Mouse (Mus musculus) embryonic facial prominence, embryonic 12.5 days (tissue): ENCODE measurements around the gene Phactr1. TPM values are rescaled to one million over a fixed set of nuclear protein-coding genes. Genes with fewer than 3 reads are reported as not detected.

Experiments
- ATAC-seq: fragments of 200-750 bp; cut with Nextera tagmentation; 2 replicates; pipeline ENCODE4 v1.8.0; 2017; ENCODE audit not compliant: insufficient number of reproducible peaks, insufficient read depth, low FRiP score, low TSS enrichment
- H3K27ac ChIP-seq: fragments of 300-500 bp; sonication (generic); 2 replicates; pipeline ENCODE4 v1.5.1; 2016; ENCODE audit warnings: mild to moderate bottlenecking
- H3K27me3 ChIP-seq: fragments of 300-500 bp; sonication (generic); 2 replicates; pipeline ENCODE4 v1.6.1; 2016; ENCODE audit warnings: mild to moderate bottlenecking, moderate library complexity
- H3K36me3 ChIP-seq: fragments of 300-500 bp; sonication (generic); 2 replicates; pipeline ENCODE4 v1.6.1; 2016; ENCODE audit warnings: mild to moderate bottlenecking
- H3K4me1 ChIP-seq: fragments of 300-500 bp; sonication (generic); 2 replicates; pipeline ENCODE4 v1.6.1; 2016
- H3K4me2 ChIP-seq: fragments of 300-500 bp; sonication (generic); replicated peaks from 2 replicates; pipeline ENCODE4 v1.6.1; 2016; ENCODE audit warnings: mild to moderate bottlenecking, moderate library complexity
- H3K4me3 ChIP-seq: fragments of 300-500 bp; sonication (generic); 2 replicates; pipeline ENCODE4 v1.5.1; 2016; ENCODE audit warnings: mild to moderate bottlenecking
- H3K9ac ChIP-seq: fragments of 300-500 bp; sonication (generic); 2 replicates; pipeline ENCODE4 v1.6.1; 2016; ENCODE audit warnings: mild to moderate bottlenecking, moderate library complexity
- H3K9me3 ChIP-seq: fragments of 300-500 bp; sonication (generic); 2 replicates; pipeline ENCODE4 v1.6.1; 2016; ENCODE audit warnings: mild to moderate bottlenecking, moderate library complexity
- WGBS: fragments of 180-500 bp; shearing (Covaris S2); methylation state at CpG from one replicate; pipeline ENCODE4 v1.1.7; 2016; 5-methylcytosine and 5-hydroxymethylcytosine counted together
- polyA plus RNA-seq: library from polyadenylated mRNA; unstranded; fragments of >200 nt; fragmentation: Nextera tagmentation; extraction: Ambion mirVana; gene quantifications from 2 replicates; pipeline ENCODE4 v1.2.1, GENCODE M21; 2016

Gene Phactr1
- polyA plus RNA-seq, 1 experiment from 2014 or later = 16.1 TPM

- WGBS = 74% methylated on average over 5 of the region's 5 CpGs
- no peak overlapping the region for H3K9ac ChIP-seq
- no peaks in the 10 kb centered on the region for H3K9me3 ChIP-seq
Measured at GRCm38 (mm10) chr13:42987931-42988579, 307.6 kb downstream of the Phactr1 start.

GRCm38 (mm10) chr13:42989481-42989880 is 309.1 kb downstream of the Phactr1 start:
- Histone ChIP-seq H3K4me3 (no peak overlapping the region), H3K36me3 (no peaks in the 10 kb centered on the region), H3K4me1 (no peaks in the 10 kb centered on the region), H3K9me3 (no peaks in the 10 kb centered on the region), H3K27ac (no peak overlapping the region), H3K4me2 (no peak overlapping the region), H3K9ac (no peak overlapping the region), H3K27me3 (no peaks in the 10 kb centered on the region)
- ATAC-seq = no peak
- 87% methylated on average over 5 of the region's 5 CpGs for WGBS

More at GRCm38 (mm10) chr13:42987931-42988579, 307.6 kb downstream of the Phactr1 start:
- H3K27ac ChIP-seq = no peak overlapping the region
- no peak overlapping the region for H3K4me3 ChIP-seq
- no peaks in the 10 kb centered on the region for H3K4me1 ChIP-seq
- H3K27me3 ChIP-seq = no peaks in the 10 kb centered on the region
- H3K4me2 ChIP-seq = no peak overlapping the region
- ATAC-seq = no peak
- no peaks in the 10 kb centered on the region for H3K36me3 ChIP-seq

GRCm38 (mm10) chr13:42990051-42990450 is 309.6 kb downstream of the Phactr1 start:
- WGBS = 80% methylated on average over 3 of the region's 3 CpGs
- ATAC-seq = no peak
- Histone ChIP-seq H3K9me3 (no peaks in the 10 kb centered on the region), H3K27ac (no peak overlapping the region), H3K9ac (no peak overlapping the region), H3K4me2 (no peak overlapping the region), H3K4me1 (no peaks in the 10 kb centered on the region), H3K27me3 (no peaks in the 10 kb centered on the region), H3K36me3 (no peaks in the 10 kb centered on the region), H3K4me3 (no peak overlapping the region)

GRCm38 (mm10) chr13:42990493-42991111 is 310.2 kb downstream of the Phactr1 start:
- no peak overlapping the region for H3K4me2 ChIP-seq
- no peaks in the 10 kb centered on the region for H3K36me3 ChIP-seq
- no peaks in the 10 kb centered on the region for H3K27me3 ChIP-seq
- WGBS = 71% methylated on average over 2 of the region's 2 CpGs
- no peak overlapping the region for H3K27ac ChIP-seq
- no peaks in the 10 kb centered on the region for H3K9me3 ChIP-seq
- H3K4me1 ChIP-seq = no peaks in the 10 kb centered on the region
- H3K9ac ChIP-seq = no peak overlapping the region
- no peak for ATAC-seq
- H3K4me3 ChIP-seq = no peak overlapping the region

DNA sequence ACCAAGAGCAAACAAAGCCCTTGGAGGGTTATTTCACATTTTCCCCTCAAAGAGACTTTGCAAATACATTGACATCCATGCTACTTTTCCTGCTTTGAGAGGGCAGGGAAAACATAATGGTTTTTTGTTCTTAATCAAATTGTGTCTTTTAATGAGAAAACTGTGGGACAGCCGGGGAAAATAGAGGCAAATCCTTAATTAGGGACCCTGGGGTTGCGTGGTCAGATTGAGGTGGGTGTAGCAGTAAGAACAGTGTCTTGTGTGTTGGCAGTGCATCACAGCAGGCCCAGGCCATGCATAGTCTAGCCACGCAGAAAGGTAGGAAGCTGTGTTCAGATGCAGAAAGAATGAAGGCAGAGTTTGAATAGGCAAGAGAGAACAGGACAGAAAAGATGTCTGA is 310.7 kb downstream of the Phactr1 start:
- Histone ChIP-seq H3K4me3 (no peak overlapping the region), H3K36me3 (no peaks in the 10 kb centered on the region), H3K27me3 (no peaks in the 10 kb centered on the region), H3K27ac (no peak overlapping the region), H3K4me2 (no peak overlapping the region), H3K4me1 (no peaks in the 10 kb centered on the region), H3K9ac (no peak overlapping the region), H3K9me3 (no peaks in the 10 kb centered on the region)
- no peak for ATAC-seq
- 69% methylated on average over 3 of the region's 3 CpGs for WGBS

- 46% methylated on average over 4 of the region's 4 CpGs for WGBS
- Histone ChIP-seq H3K36me3 (no peaks in the 10 kb centered on the region), H3K27me3 (no peaks in the 10 kb centered on the region), H3K9me3 (no peaks in the 10 kb centered on the region), H3K27ac (no peak overlapping the region), H3K4me2 (no peak overlapping the region), H3K4me3 (no peak overlapping the region), H3K9ac (no peak overlapping the region), H3K4me1 (no peaks in the 10 kb centered on the region)
- ATAC-seq = no peak
Measured at GRCm38 (mm10) chr13:42992306-42992705, 311.9 kb downstream of the Phactr1 start.

DNA sequence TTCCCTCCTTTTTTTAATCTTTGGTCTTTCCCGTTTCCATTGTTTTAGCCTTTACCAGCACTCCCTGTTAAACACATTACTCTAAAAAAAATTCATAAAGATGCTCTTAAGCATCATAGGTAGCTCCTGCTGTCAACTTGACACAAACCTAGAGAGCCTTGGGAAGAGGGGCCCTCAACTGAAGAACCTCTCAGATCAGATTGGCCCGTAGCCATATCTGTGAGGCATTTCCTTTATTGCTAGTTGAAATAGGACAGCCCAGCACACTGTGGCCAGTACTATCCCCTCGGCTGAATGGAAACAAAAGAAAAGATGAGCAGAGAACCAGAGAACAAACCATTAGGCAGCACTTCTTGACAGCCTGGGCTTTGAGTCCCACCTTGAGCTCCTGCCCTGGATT is 313.9 kb downstream of the Phactr1 start:
- Histone ChIP-seq H3K9me3 (no peaks in the 10 kb centered on the region), H3K27me3 (no peaks in the 10 kb centered on the region), H3K4me1 (no peaks in the 10 kb centered on the region), H3K4me2 (no peak overlapping the region), H3K9ac (no peak overlapping the region), H3K4me3 (no peak overlapping the region), H3K36me3 (no peaks in the 10 kb centered on the region), H3K27ac (no peak overlapping the region)
- WGBS = 91% methylated on average over 3 of the region's 3 CpGs
- no peak for ATAC-seq

DNA sequence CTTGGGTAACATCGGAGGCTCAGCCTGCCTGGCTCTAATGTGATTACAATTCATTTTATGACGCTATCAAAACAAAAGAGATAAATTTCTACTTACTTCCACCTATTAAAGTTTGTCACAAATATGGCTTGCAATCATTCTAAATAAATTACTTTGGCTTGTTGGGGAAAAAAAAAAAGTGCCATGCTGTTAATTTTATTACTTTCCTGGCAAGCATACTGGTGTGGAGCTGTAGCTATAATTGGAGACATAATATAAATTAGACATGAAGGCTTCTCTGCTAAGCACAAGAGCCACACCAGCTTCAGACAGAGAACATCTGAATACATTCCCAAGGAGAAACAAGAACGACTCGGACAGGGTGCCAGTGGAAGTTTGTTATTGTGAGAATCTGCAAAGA is 315.8 kb downstream of the Phactr1 start:
- Histone ChIP-seq H3K9me3 (no peaks in the 10 kb centered on the region), H3K4me1 (no peaks in the 10 kb centered on the region), H3K4me3 (no peak overlapping the region), H3K9ac (no peak overlapping the region), H3K27ac (no peak overlapping the region), H3K36me3 (no peaks in the 10 kb centered on the region), H3K4me2 (no peak overlapping the region), H3K27me3 (no peaks in the 10 kb centered on the region)
- 73% methylated on average over 4 of the region's 4 CpGs for WGBS
- ATAC-seq = no peak

- no peak overlapping the region for H3K9ac ChIP-seq
- H3K27me3 ChIP-seq = no peaks in the 10 kb centered on the region
- H3K4me1 ChIP-seq = no peaks in the 10 kb centered on the region
- H3K9me3 ChIP-seq = no peaks in the 10 kb centered on the region
- 72% methylated on average over 3 of the region's 3 CpGs for WGBS
- H3K27ac ChIP-seq = no peak overlapping the region
- no peaks in the 10 kb centered on the region for H3K36me3 ChIP-seq
- no peak overlapping the region for H3K4me3 ChIP-seq
- ATAC-seq = no peak
- no peak overlapping the region for H3K4me2 ChIP-seq
Measured at GRCm38 (mm10) chr13:42999287-42999686, 318.9 kb downstream of the Phactr1 start.

DNA sequence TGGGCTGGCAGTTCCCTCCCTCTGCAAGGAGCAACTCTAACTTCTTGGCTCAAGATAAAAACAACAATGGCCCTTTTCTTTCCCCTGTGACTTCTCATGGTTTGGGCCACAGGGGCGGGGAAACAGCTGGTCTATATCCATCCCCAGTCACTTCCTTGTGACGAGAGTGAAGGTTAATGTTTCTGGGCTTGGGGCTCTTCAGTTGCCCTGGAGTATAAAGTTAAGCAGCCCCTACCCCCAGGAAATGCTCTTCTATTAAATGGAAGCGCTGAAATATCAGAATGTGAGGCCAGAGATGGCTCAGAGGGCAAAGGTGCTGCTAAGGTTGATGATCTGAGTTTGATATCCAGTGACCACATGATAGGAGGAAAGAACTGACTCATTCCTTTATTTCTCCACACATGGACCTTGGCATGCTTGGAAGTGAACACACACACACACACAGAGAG is 324.7 kb downstream of the Phactr1 start:
- ATAC-seq = no peak
- H3K9me3 ChIP-seq = no peaks in the 10 kb centered on the region

DNA sequence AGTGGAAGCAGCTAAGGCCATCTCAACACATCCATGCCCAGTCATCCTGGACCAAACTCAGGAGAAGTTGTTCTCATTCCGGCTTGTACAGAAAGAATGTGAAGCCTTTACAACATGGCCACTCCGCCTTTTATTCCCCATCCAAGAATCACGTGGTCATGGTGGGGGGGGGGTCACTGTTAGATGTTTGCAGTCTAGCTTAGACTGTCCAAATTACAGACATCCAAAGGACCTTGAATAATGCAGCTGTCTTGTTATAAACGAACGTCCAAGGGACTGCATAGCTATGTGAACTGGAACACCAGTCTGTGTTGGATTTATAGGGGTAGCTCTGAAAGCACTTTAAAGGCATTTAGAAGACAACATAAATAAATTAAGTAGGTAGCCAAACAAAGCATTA is 328.0 kb downstream of the Phactr1 start:
- H3K4me3 ChIP-seq = no peak overlapping the region
- 79% methylated on average over 5 of the region's 5 CpGs for WGBS
- ATAC-seq = no peak

More for the DNA sequence above, 324.7 kb downstream of the Phactr1 start:
- no peaks in the 10 kb centered on the region for H3K36me3 ChIP-seq
- peaks cover 7% of the 10 kb centered on the region; the same call in 1 of the 2 replicates for H3K4me1 ChIP-seq
- no peaks in the 10 kb centered on the region for H3K27me3 ChIP-seq
- 11% methylated on average over 3 of the region's 3 CpGs for WGBS
- no peak overlapping the region for H3K27ac ChIP-seq
- 0 out of 2 replicates have a peak overlapping the region, but pooled peaks have one; percentile 7 for H3K4me2 ChIP-seq
- no peak overlapping the region for H3K9ac ChIP-seq
- no peak overlapping the region for H3K4me3 ChIP-seq

DNA sequence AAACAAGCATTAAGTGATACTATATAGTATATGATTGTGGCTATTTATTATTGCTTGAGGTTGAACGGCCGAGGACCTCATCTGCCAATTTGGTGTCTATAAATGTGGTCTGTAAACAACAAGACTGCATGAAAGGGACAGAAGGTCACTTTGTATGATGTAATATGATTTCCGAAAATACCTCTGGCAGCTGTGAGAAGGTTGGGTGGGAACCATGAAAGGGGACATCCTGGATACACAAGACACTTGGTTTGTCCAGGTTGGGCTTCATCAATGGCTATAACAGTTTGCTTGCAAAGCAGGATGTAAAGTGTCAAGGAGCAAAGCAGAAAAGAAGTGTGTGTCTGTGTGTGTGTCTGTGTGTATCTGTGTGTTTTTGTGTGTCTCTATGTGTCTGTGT is 329.2 kb downstream of the Phactr1 start:
- H3K27ac ChIP-seq = no peak overlapping the region
- H3K4me3 ChIP-seq = no peak overlapping the region
- ATAC-seq = no peak
- WGBS = 91% methylated on average over 3 of the region's 3 CpGs
- H3K36me3 ChIP-seq = no peaks in the 10 kb centered on the region
- H3K4me1 ChIP-seq = peaks cover 7% of the 10 kb centered on the region; the same call in 1 of the 2 replicates
- no peaks in the 10 kb centered on the region for H3K9me3 ChIP-seq
- no peak overlapping the region for H3K4me2 ChIP-seq
- H3K27me3 ChIP-seq = no peaks in the 10 kb centered on the region
- no peak overlapping the region for H3K9ac ChIP-seq

More for the DNA sequence above, 328.0 kb downstream of the Phactr1 start:
- no peak overlapping the region for H3K9ac ChIP-seq
- peaks cover 7% of the 10 kb centered on the region; the same call in 1 of the 2 replicates for H3K4me1 ChIP-seq
- no peaks in the 10 kb centered on the region for H3K9me3 ChIP-seq
- H3K27me3 ChIP-seq = no peaks in the 10 kb centered on the region
- H3K36me3 ChIP-seq = no peaks in the 10 kb centered on the region
- no peak overlapping the region for H3K4me2 ChIP-seq
- no peak overlapping the region for H3K27ac ChIP-seq
